Mouse (Mus musculus): Measurements from ENCODE around the gene Camkmt. TPM values are rescaled to one million over a fixed set of nuclear protein-coding genes. Genes with fewer than 3 reads are reported as not detected.

Camkmt gene
- polyA plus RNA-seq, 1 experiment from 2014 or later = 12.1 TPM

DNA sequence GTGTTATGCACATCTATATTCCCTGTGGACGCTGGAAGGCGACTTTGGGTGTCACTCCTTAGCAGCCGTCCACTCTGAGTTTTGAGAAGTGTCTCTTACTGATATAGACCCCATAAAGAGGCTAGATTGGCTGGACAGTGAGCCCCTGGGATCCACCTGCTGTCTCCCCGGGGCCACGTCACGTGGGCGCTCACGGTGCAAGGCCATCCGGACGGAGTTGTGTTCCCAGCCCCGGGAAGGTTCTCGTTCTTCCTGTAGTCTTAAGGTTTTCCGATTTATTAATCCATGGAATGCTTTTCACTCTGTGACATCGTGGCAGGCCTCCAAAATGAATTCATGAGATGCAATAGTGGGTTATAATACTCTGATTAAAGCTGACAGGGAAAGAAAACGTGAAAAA lies 108.4 kb downstream of the Camkmt start:
- H3K4me3 ChIP-seq (ENCODE audit: low read depth, low read length) = no peak overlapping the region
- H3K4me2 ChIP-seq (ENCODE audit: low read depth) = no peak overlapping the region
- no peaks in the 10 kb centered on the region for H3K4me1 ChIP-seq (ENCODE audit: control insufficient read depth, insufficient read depth, low read length)
- H3K27ac ChIP-seq (ENCODE audit: low read depth, low read length) = no peak overlapping the region
- ATAC-seq (ENCODE audit: insufficient read depth, low FRiP score, low TSS enrichment) (no peak), DNase-seq (ENCODE audit: low spot score) (no peak)
- WGBS = 94% methylated on average over 15 of the region's 15 CpGs
- no peak overlapping the region for H3K9ac ChIP-seq (ENCODE audit: low read length)
- no peaks in the 10 kb centered on the region for H3K36me3 ChIP-seq (ENCODE audit: control insufficient read depth, insufficient read depth, low read length)
- no peaks in the 10 kb centered on the region for H3K9me3 ChIP-seq (ENCODE audit: control insufficient read depth, low read length)
- H3K27me3 ChIP-seq (ENCODE audit: control insufficient read depth, insufficient read depth, low read length) = no peaks in the 10 kb centered on the region

- Histone ChIP-seq H3K9me3 (ENCODE audit: control insufficient read depth, low read length) (no peaks in the 10 kb centered on the region), H3K9ac (ENCODE audit: low read length) (no peak overlapping the region), H3K27ac (ENCODE audit: low read depth, low read length) (no peak overlapping the region), H3K36me3 (ENCODE audit: control insufficient read depth, insufficient read depth, low read length) (no peaks in the 10 kb centered on the region), H3K4me2 (ENCODE audit: low read depth) (no peak overlapping the region), H3K4me1 (ENCODE audit: control insufficient read depth, insufficient read depth, low read length) (no peaks in the 10 kb centered on the region), H3K27me3 (ENCODE audit: control insufficient read depth, insufficient read depth, low read length) (no peaks in the 10 kb centered on the region), H3K4me3 (ENCODE audit: low read depth, low read length) (no peak overlapping the region)
- DNase-seq (ENCODE audit: low spot score) (no peak), ATAC-seq (ENCODE audit: insufficient read depth, low FRiP score, low TSS enrichment) (no peak)
- WGBS = 89% methylated on average over 11 of the region's 11 CpGs
These were observed 109.0 kb downstream of the Camkmt start for GRCm38 (mm10) chr17:85199321-85199720.

- H3K27ac ChIP-seq (ENCODE audit: low read depth, low read length) = no peak overlapping the region
- H3K4me2 ChIP-seq (ENCODE audit: low read depth) = no peak overlapping the region
- no peaks in the 10 kb centered on the region for H3K9me3 ChIP-seq (ENCODE audit: control insufficient read depth, low read length)
- no peaks in the 10 kb centered on the region for H3K4me1 ChIP-seq (ENCODE audit: control insufficient read depth, insufficient read depth, low read length)
- H3K4me3 ChIP-seq (ENCODE audit: low read depth, low read length) = no peak overlapping the region
- H3K27me3 ChIP-seq (ENCODE audit: control insufficient read depth, insufficient read depth, low read length) = no peaks in the 10 kb centered on the region
- no peak overlapping the region for H3K9ac ChIP-seq (ENCODE audit: low read length)
- WGBS = 87% methylated on average over 5 of the region's 5 CpGs
- no peak for ATAC-seq (ENCODE audit: insufficient read depth, low FRiP score, low TSS enrichment)
- H3K36me3 ChIP-seq (ENCODE audit: control insufficient read depth, insufficient read depth, low read length) = no peaks in the 10 kb centered on the region
- DNase-seq (ENCODE audit: low spot score) = no peak
These were observed 127.7 kb downstream of the Camkmt start for GRCm38 (mm10) chr17:85218054-85218453.

DNA sequence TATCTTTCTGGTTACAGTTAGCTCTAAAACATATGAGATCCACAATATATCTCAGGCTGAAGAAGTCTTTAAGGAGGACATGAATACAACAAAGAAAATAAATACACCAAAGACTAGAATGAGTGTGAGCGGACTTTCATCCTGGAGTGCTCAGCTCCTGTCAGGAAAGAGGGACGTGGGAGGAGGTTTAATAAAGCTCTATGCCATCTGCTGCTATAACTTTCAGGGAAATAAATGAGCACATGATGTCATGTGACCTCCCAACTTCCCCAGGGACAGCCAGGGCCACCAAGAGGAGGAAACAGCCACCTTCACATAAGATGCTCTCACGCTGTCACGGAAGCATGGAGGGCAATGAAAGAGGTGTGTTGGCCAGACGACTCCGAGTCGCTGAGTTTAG lies 151.8 kb downstream of the Camkmt start:
- H3K4me2 ChIP-seq (ENCODE audit: low read depth) = no peak overlapping the region
- H3K4me1 ChIP-seq (ENCODE audit: control insufficient read depth, insufficient read depth, low read length) = no peaks in the 10 kb centered on the region
- H3K9ac ChIP-seq (ENCODE audit: low read length) = no peak overlapping the region
- no peak overlapping the region for H3K27ac ChIP-seq (ENCODE audit: low read depth, low read length)
- H3K27me3 ChIP-seq (ENCODE audit: control insufficient read depth, insufficient read depth, low read length) = no peaks in the 10 kb centered on the region
- no peak overlapping the region for H3K4me3 ChIP-seq (ENCODE audit: low read depth, low read length)
- H3K9me3 ChIP-seq (ENCODE audit: control insufficient read depth, low read length) = no peaks in the 10 kb centered on the region
- no peaks in the 10 kb centered on the region for H3K36me3 ChIP-seq (ENCODE audit: control insufficient read depth, insufficient read depth, low read length)
- ATAC-seq (ENCODE audit: insufficient read depth, low FRiP score, low TSS enrichment) (no peak), DNase-seq (ENCODE audit: low spot score) (no peak)
- 87% methylated on average over 7 of the region's 7 CpGs for WGBS

- no peaks in the 10 kb centered on the region for H3K4me1 ChIP-seq (ENCODE audit: control insufficient read depth, insufficient read depth, low read length)
- no peaks in the 10 kb centered on the region for H3K9me3 ChIP-seq (ENCODE audit: control insufficient read depth, low read length)
- 78% methylated on average over 5 of the region's 5 CpGs for WGBS
- H3K4me2 ChIP-seq (ENCODE audit: low read depth) = no peak overlapping the region
- no peak for ATAC-seq (ENCODE audit: insufficient read depth, low FRiP score, low TSS enrichment)
- no peaks in the 10 kb centered on the region for H3K36me3 ChIP-seq (ENCODE audit: control insufficient read depth, insufficient read depth, low read length)
- DNase-seq (ENCODE audit: low spot score) = no peak
- H3K27me3 ChIP-seq (ENCODE audit: control insufficient read depth, insufficient read depth, low read length) = no peaks in the 10 kb centered on the region
- H3K9ac ChIP-seq (ENCODE audit: low read length) = no peak overlapping the region
- H3K4me3 ChIP-seq (ENCODE audit: low read depth, low read length) = no peak overlapping the region
- no peak overlapping the region for H3K27ac ChIP-seq (ENCODE audit: low read depth, low read length)
These were observed 158.6 kb downstream of the Camkmt start for GRCm38 (mm10) chr17:85248962-85249361.

- H3K27me3 ChIP-seq (ENCODE audit: control insufficient read depth, insufficient read depth, low read length) = no peaks in the 10 kb centered on the region
- H3K9ac ChIP-seq (ENCODE audit: low read length) = no peak overlapping the region
- H3K4me2 ChIP-seq (ENCODE audit: low read depth) = no peak overlapping the region
- H3K4me1 ChIP-seq (ENCODE audit: control insufficient read depth, insufficient read depth, low read length) = no peaks in the 10 kb centered on the region
- H3K27ac ChIP-seq (ENCODE audit: low read depth, low read length) = no peak overlapping the region
- no peak for ATAC-seq (ENCODE audit: insufficient read depth, low FRiP score, low TSS enrichment)
- no peaks in the 10 kb centered on the region for H3K9me3 ChIP-seq (ENCODE audit: control insufficient read depth, low read length)
- WGBS = 45% methylated on average over 7 of the region's 7 CpGs
- no peaks in the 10 kb centered on the region for H3K36me3 ChIP-seq (ENCODE audit: control insufficient read depth, insufficient read depth, low read length)
- peak; percentile 20 for DNase-seq (ENCODE audit: low spot score)
- H3K4me3 ChIP-seq (ENCODE audit: low read depth, low read length) = no peak overlapping the region
These were observed 159.4 kb downstream of the Camkmt start for GRCm38 (mm10) chr17:85249744-85250143.

- Histone ChIP-seq H3K9me3 (ENCODE audit: control insufficient read depth, low read length) (no peaks in the 10 kb centered on the region), H3K36me3 (ENCODE audit: control insufficient read depth, insufficient read depth, low read length) (no peaks in the 10 kb centered on the region), H3K27ac (ENCODE audit: low read depth, low read length) (no peak overlapping the region), H3K4me3 (ENCODE audit: low read depth, low read length) (no peak overlapping the region), H3K4me1 (ENCODE audit: control insufficient read depth, insufficient read depth, low read length) (0 out of 2 replicates have a peak, but pooled peaks cover 2% of the 10 kb centered on the region), H3K27me3 (ENCODE audit: control insufficient read depth, insufficient read depth, low read length) (no peaks in the 10 kb centered on the region), H3K4me2 (ENCODE audit: low read depth) (no peak overlapping the region), H3K9ac (ENCODE audit: low read length) (no peak overlapping the region)
- ATAC-seq (ENCODE audit: insufficient read depth, low FRiP score, low TSS enrichment) = no peak
- 5% methylated on average over 9 of the region's 9 CpGs for WGBS
- peak; percentile 44 for DNase-seq (ENCODE audit: low spot score)
These were observed 166.6 kb downstream of the Camkmt start for GRCm38 (mm10) chr17:85256930-85257329.

DNA sequence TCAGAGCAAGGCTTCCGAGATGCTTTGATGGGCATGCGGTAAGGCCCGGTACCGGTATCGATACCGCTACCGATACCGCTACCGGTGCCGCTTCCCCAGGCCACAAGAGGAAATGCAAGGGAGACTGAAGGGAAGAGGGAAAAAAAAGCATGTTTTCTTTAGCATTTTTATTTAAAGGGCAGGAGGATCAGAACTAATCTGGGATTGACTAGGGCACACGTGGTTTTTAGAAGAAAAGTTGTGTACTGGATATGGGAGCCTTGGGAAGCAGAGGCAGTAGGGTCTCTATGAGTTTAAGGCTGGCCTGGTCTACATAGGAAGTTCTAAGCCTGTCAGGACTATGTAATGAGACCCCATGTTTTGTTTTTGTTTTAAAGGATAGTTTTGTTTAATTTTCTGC lies 167.0 kb downstream of the Camkmt start:
- DNase-seq (ENCODE audit: low spot score) (no peak), ATAC-seq (ENCODE audit: insufficient read depth, low FRiP score, low TSS enrichment) (no peak)
- WGBS = 57% methylated on average over 11 of the region's 11 CpGs
- Histone ChIP-seq H3K27me3 (ENCODE audit: control insufficient read depth, insufficient read depth, low read length) (no peaks in the 10 kb centered on the region), H3K4me1 (ENCODE audit: control insufficient read depth, insufficient read depth, low read length) (0 out of 2 replicates have a peak, but pooled peaks cover 2% of the 10 kb centered on the region), H3K27ac (ENCODE audit: low read depth, low read length) (no peak overlapping the region), H3K4me3 (ENCODE audit: low read depth, low read length) (no peak overlapping the region), H3K4me2 (ENCODE audit: low read depth) (no peak overlapping the region), H3K36me3 (ENCODE audit: control insufficient read depth, insufficient read depth, low read length) (no peaks in the 10 kb centered on the region), H3K9me3 (ENCODE audit: control insufficient read depth, low read length) (no peaks in the 10 kb centered on the region), H3K9ac (ENCODE audit: low read length) (no peak overlapping the region)

GRCm38 (mm10) chr17:85258703-85259341 lies 168.5 kb downstream of the Camkmt start:
- Histone ChIP-seq H3K36me3 (ENCODE audit: control insufficient read depth, insufficient read depth, low read length) (no peaks in the 10 kb centered on the region), H3K27me3 (ENCODE audit: control insufficient read depth, insufficient read depth, low read length) (no peaks in the 10 kb centered on the region), H3K4me2 (ENCODE audit: low read depth) (no peak overlapping the region), H3K27ac (ENCODE audit: low read depth, low read length) (0 out of 2 replicates have a peak overlapping the region, but pooled peaks have one; percentile 8), H3K9me3 (ENCODE audit: control insufficient read depth, low read length) (no peaks in the 10 kb centered on the region), H3K4me1 (ENCODE audit: control insufficient read depth, insufficient read depth, low read length) (0 out of 2 replicates have a peak, but pooled peaks cover 2% of the 10 kb centered on the region), H3K9ac (ENCODE audit: low read length) (no peak overlapping the region), H3K4me3 (ENCODE audit: low read depth, low read length) (no peak overlapping the region)
- DNase-seq (ENCODE audit: low spot score) (peak; percentile 45), ATAC-seq (ENCODE audit: insufficient read depth, low FRiP score, low TSS enrichment) (peak; percentile 20; the same call in 1 of the 2 replicates)
- WGBS = 76% methylated on average over 13 of the region's 13 CpGs
